Mouse (Mus musculus): ENCODE results near the gene Tspan18. TPM values are rescaled to one million over a fixed set of nuclear protein-coding genes. Genes with fewer than 3 reads are reported as not detected.

The Tspan18 gene
- total and polyA plus RNA-seq, 3 experiments, result 9.4 to 21.3 (median 16.0) TPM

DNA sequence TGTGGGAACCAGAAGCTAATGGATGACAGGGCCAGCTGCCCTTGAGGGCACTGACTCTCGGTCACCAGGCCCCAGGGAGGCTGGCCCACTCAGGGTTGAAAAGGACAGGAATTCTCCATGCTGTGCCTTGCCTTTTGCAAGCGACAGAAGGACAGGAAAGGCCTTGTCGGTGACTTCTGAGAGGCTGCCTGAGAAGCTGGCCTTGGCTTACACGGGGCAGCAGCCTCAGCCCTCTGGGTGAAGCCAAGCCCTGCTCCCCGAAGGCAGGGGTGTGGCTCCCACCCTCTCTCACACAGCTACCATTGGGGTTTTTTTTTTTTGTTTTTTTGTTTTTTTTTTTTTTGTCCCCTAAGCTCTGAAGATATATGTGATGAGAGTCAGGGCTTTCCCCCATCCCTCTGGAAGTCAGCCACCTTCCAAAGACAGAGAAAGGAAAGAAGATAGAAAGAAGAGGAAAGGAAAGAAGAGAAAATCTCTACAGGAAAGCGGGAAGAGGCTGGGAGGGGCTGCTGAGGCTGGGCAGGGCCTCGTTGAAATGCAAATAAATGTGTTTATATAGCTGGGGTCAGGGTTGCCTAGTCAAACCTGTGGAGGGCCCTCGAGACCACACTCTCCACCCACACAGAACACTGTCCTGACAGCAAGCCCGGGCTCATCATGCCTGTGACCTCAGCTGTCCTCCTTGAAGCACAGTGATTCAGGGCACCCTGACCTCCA lies 143.4 kb downstream of the Tspan18 start:
- Histone ChIP-seq H3K9ac (ENCODE audit: low read depth, low read length) (no peak overlapping the region), H3K79me2 (replicated peaks; ENCODE audit: control insufficient read depth, insufficient read depth, low read length) (peaks cover 4% of the 10 kb centered on the region)
- intact Hi-C loops (cut with DNase I), result loop anchor here (10.0 kb wide), 1 partner anchor 206 kb away; no protein-coding TSS in a partner anchor

DNA sequence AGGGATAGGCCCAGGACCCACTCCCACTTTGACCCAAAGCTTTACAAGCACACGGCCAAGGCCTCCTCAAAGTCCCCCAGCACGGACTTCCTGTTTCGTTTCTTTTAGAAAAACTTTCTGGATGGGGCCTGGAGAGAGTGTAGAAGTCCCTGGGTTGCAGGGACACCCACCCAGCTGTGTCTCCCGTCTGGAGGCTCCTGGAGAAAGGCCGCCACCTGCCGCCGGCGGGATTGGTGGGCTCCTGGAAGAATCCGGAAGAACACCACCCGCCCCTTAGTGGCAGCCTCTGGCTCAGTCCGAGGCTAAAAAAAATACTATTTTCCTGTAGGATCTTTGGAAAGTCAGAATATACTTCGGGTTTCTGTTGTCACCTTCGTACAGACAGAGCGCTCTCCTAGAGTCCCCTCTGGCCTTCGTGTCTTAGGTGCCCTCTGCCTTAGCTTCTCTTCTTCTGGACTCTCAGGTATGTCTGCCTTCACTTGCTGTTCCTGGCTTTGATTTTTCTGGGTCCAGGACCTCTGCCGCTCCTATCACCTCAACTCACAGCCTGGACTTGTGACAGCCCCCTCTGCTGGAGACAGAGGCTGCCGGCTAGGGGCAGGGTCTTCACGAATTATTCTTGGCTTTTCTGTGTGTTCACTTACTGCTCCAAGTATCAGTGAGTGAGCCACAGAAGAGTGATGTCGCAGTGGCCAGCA lies 145.4 kb downstream of the Tspan18 start:
- Histone ChIP-seq H3K4me1 (ENCODE audit: control insufficient read depth, insufficient read depth, low read length) (peaks cover 8% of the 10 kb centered on the region), H3K36me3 (ENCODE audit: control insufficient read depth, insufficient read depth, low read length) (no peaks in the 10 kb centered on the region), H3K27me3 (ENCODE audit: control insufficient read depth, insufficient read depth, low read length) (no peaks in the 10 kb centered on the region), H3K79me2 (replicated peaks; ENCODE audit: control insufficient read depth, insufficient read depth, low read length) (peaks cover 4% of the 10 kb centered on the region), H3K27ac (peak overlapping the region; percentile 89), H3K4me3 (peak overlapping the region; percentile 78), H3K9ac (ENCODE audit: low read depth, low read length) (peak overlapping the region; percentile 87)
- peak; percentile 18 to 72 for DNase-seq
- intact Hi-C loops (cut with DNase I), result loop anchor here (1.0 to 2.0 kb wide), 4 partner anchors 26 to 284 kb away; no protein-coding TSS in a partner anchor
- peak; percentile 73 for TF ChIP-seq CTCF (IDR thresholded peaks at IDR 0.05)
- TF ChIP-seq EP300 (IDR thresholded peaks at IDR 0.05; ENCODE audit: insufficient read depth, low read depth, low read length), result no peak
- TF ChIP-seq POLR2A (IDR thresholded peaks at IDR 0.05; ENCODE audit: insufficient read depth, low read depth, low read length), result no peak
- 10% methylated on average over 19 of the region's 19 CpGs for WGBS

More for the DNA sequence above, 143.4 kb downstream of the Tspan18 start:
- WGBS, result 44% methylated on average over 9 of the region's 9 CpGs
- Histone ChIP-seq H3K4me3 (no peak overlapping the region), H3K4me1 (ENCODE audit: control insufficient read depth, insufficient read depth, low read length) (peaks cover 13% of the 10 kb centered on the region), H3K36me3 (ENCODE audit: control insufficient read depth, insufficient read depth, low read length) (no peaks in the 10 kb centered on the region), H3K27me3 (ENCODE audit: control insufficient read depth, insufficient read depth, low read length) (no peaks in the 10 kb centered on the region), H3K27ac (no peak overlapping the region)
- TF ChIP-seq CTCF (IDR thresholded peaks at IDR 0.05), result no peak
- DNase-seq, result peak; percentile 20 to 34

DNA sequence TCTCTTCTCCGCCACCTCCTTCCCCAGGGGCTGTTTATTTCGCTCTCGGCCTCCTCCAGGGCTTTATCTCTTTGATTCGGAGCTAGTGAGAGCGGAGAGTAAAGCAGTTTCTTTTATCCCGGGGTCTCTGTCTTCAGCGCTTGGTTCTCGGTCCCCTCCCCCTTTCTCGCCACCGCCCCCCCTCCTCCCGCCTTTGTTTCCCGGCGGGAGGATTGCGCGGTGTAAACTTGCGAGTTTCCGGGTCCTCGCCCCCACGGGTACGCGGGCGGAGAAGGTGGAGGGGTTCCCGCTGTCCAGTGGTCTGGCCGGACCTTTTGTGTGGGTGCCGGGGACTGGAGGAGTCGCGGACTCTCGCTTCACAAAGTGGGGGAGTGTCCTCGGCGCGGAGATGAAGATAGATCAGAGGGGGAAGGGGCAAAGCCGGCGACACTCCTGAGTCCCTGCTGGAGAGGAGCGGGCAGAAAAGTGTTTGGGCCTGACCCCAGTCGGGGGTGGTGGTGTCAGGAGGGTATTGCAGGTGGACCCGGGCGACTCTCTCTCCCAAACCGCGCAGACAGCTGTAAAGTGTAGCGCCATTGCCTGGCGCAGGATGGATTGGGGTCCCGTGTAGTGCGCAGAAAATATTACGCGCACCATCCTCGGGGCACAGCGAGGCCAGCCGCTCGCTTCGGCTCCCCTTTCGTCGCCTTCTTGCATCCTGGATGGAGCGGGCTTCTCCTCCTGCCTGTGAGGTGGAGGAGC lies 146.1 kb downstream of the Tspan18 start:
- Histone ChIP-seq H3K27me3 (ENCODE audit: control insufficient read depth, insufficient read depth, low read length) (no peaks in the 10 kb centered on the region), H3K4me3 (peak overlapping the region; percentile 78), H3K79me2 (replicated peaks; ENCODE audit: control insufficient read depth, insufficient read depth, low read length) (peaks cover 3% of the 10 kb centered on the region), H3K4me1 (ENCODE audit: control insufficient read depth, insufficient read depth, low read length) (peaks cover 7% of the 10 kb centered on the region), H3K9ac (ENCODE audit: low read depth, low read length) (peak overlapping the region; percentile 87), H3K27ac (peak overlapping the region; percentile 89), H3K36me3 (ENCODE audit: control insufficient read depth, insufficient read depth, low read length) (no peaks in the 10 kb centered on the region)
- DNase-seq, result peak; percentile 44 to 72
- WGBS, result under 1% methylated on average over 53 of the region's 53 CpGs
- TF ChIP-seq CTCF (IDR thresholded peaks at IDR 0.05) (no peak), POLR2A (IDR thresholded peaks at IDR 0.05; ENCODE audit: insufficient read depth, low read depth, low read length) (no peak), EP300 (IDR thresholded peaks at IDR 0.05; ENCODE audit: insufficient read depth, low read depth, low read length) (no peak)
- intact Hi-C loops (cut with DNase I), result loop anchor here (1.0 to 2.0 kb wide), 4 partner anchors 25 to 283 kb away; no protein-coding TSS in a partner anchor

DNA sequence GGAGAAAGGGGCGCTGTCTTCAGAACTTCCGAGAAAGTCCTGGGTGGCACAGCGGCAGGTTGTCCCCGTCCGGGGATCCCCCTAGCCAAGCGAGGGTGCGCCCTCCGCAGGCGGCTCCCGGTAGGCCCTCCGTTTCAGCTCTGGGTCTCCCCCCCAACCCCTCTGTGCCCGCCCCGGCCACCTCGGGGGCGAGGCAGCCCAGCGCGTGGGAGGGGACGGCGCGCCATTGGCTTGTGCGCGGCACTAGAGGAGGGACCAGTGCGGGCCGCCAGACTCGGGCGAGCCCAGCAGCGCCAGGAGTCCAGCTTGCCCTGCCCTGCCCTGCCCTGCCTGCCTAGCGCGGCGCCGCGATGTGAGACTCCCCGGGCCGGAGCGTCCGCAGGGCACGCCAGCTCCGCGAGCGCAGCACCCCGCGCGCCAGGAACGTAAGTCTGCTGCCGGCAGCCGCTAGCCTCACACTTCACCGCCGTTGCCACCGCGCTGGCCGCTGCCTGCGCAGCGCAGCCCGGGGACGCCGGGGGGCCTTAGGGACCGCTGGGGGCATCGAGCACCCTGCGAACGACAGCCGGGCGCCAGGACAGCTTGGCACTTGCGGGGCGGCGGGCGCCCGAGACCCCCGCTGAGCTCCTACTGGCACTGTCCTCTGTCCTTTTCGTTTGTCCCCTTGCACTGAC lies 146.8 kb downstream of the Tspan18 start, which contains the start of gene Trp53i11:
TSS of gene Trp53i11 (plus strand) at position 226 of the 674 bp plus-strand sequence.
- 1% methylated on average over 66 of the region's 69 CpGs for WGBS
- intact Hi-C loops (cut with DNase I), result no loop called here

DNA sequence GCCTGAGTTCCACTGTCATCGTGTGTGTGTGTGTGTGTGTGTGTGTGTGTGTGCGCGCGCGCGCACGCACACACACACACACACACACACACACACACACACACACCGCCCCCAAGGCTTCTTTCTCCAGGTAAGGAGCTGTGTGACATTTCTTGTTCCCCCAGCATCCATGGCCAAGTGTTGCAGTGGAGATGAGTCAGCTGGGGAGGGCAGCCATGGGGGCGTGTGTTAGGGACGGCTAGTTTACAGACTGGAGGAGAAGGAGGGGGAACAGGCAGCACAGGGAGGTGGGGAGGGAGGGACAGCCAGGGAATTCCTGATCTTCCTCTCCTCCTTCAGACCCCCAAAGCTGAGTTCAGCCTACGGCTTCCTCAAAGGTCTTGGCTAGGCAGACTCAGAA lies 151.4 kb downstream of the Tspan18 start:
- Histone ChIP-seq H3K4me3 (no peak overlapping the region), H3K4me1 (ENCODE audit: control insufficient read depth, insufficient read depth, low read length) (no peaks in the 10 kb centered on the region), H3K79me2 (replicated peaks; ENCODE audit: control insufficient read depth, insufficient read depth, low read length) (no peaks in the 10 kb centered on the region), H3K27ac (no peak overlapping the region), H3K36me3 (ENCODE audit: control insufficient read depth, insufficient read depth, low read length) (no peaks in the 10 kb centered on the region), H3K9ac (ENCODE audit: low read depth, low read length) (no peak overlapping the region), H3K27me3 (ENCODE audit: control insufficient read depth, insufficient read depth, low read length) (no peaks in the 10 kb centered on the region)
- intact Hi-C loops (cut with DNase I), result no loop called here
- TF ChIP-seq EP300 (IDR thresholded peaks at IDR 0.05; ENCODE audit: insufficient read depth, low read depth, low read length) (no peak), POLR2A (IDR thresholded peaks at IDR 0.05; ENCODE audit: insufficient read depth, low read depth, low read length) (no peak), CTCF (IDR thresholded peaks at IDR 0.05) (no peak)
- DNase-seq, result no peak
- WGBS, result 74% methylated on average over 11 of the region's 11 CpGs

More for the DNA sequence above, 146.8 kb downstream of the Tspan18 start, which contains the start of gene Trp53i11:
- peaks cover 4% of the 10 kb centered on the region for H3K4me1 ChIP-seq (ENCODE audit: control insufficient read depth, insufficient read depth, low read length)
- H3K4me3 ChIP-seq, result peak within 1 kb of the TSS; percentile 78
- H3K36me3 ChIP-seq (ENCODE audit: control insufficient read depth, insufficient read depth, low read length), result no peaks in the 10 kb centered on the region
- peak within 1 kb of the TSS; percentile 87 for H3K9ac ChIP-seq (ENCODE audit: low read depth, low read length)
- H3K27me3 ChIP-seq (ENCODE audit: control insufficient read depth, insufficient read depth, low read length), result no peaks in the 10 kb centered on the region
- H3K79me2 ChIP-seq (replicated peaks; ENCODE audit: control insufficient read depth, insufficient read depth, low read length), result peaks cover 1% of the 10 kb centered on the region
- DNase-seq, result peak; percentile 91 to 93
- peak within 1 kb of the TSS; percentile 89 for H3K27ac ChIP-seq
- peak; percentile 88 for TF ChIP-seq CTCF (IDR thresholded peaks at IDR 0.05)
- peak; percentile 57 for TF ChIP-seq POLR2A (IDR thresholded peaks at IDR 0.05; ENCODE audit: insufficient read depth, low read depth, low read length)
- TF ChIP-seq EP300 (IDR thresholded peaks at IDR 0.05; ENCODE audit: insufficient read depth, low read depth, low read length), result 0 out of 2 replicates have a peak, but pooled peaks have one; percentile 0

All from heart, adult 2 months (tissue).